Mouse (Mus musculus): Measurements from ENCODE around the gene Polr1a.

Gene Polr1a

GRCm38 (mm10) chr6:71950592-71950991, 41.7 kb downstream of the Polr1a start:
- no peak for DNase-seq (ENCODE audit: low spot score)

GRCm38 (mm10) chr6:71951192-71951591, 42.3 kb downstream of the Polr1a start:
- no peak for DNase-seq (ENCODE audit: low spot score)

- DNase-seq (ENCODE audit: low spot score): no peak
Measured at GRCm38 (mm10) chr6:71962119-71962518, 53.3 kb downstream of the Polr1a start.

GRCm38 (mm10) chr6:71962706-71963105, 53.9 kb downstream of the Polr1a start:
- DNase-seq (ENCODE audit: low spot score): no peak

DNA sequence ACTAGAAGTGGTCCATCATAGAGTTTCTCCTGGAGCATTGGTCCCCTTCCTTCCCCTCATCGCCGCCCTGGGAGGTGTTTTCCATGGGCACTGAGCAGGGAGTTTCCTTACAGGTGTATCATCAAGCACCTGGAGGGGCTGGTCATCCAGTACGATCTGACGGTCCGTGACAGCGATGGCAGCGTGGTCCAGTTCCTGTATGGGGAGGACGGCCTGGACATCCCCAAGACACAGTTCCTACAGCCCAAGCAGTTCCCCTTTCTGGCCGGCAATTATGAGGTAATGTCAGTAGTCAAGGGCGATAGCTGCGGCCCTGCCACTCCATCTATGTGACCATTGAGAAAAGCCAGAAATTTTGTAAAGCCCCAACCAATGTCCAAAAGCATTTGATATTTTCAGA, 54.7 kb downstream of the Polr1a start:
- no peak for DNase-seq (ENCODE audit: low spot score)

DNA sequence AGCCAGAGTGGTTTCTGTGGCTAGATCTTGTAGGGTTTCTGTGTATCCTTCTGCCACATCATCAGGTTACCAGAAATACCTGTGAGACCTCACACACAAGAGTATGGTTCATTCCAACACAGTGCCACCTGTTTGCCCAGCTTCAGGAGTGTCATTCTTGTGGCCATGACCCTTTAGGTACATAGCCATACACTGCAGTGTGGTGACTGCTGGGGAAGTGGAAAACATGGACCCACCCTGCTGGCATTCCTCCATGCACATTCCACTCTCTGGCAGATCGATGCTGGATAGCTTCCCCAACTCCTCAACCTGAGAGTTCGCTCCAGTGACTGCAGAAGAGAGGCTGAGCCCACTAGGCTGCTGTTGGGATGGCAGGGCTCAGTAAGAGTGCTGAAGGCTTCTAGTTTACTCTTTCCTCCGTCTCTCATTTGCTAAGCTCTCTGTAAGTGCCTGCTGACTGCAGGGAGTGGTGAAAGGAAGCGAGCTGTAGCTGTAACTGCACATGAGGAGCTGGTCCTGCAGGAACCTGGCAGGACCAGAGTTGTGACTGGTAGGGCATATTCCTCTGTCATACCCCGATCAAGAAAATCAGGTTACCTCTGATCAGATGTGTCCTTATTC, 57.9 kb downstream of the Polr1a start:
- no peak for DNase-seq (ENCODE audit: low spot score)

DNA sequence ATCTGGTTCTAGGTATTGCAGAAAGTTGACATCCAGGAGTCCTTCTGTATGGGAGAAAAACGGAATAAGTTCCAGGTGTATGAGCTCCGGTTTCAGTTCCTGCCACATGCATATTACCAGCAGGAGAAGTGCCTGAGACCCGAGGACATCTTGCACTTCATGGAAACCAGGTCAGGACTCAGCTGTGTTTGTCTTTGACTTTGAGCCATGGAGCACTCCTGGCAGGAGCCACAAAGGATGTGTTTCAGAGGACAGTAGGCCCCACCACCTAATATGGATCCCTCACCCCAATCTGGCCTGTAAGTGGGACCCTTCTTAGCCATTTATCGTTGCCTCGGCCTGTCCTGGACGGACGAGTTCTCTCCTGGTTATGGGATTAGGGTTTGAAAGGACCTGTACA, 59.0 kb downstream of the Polr1a start:
- no peak for DNase-seq (ENCODE audit: low spot score)

DNA sequence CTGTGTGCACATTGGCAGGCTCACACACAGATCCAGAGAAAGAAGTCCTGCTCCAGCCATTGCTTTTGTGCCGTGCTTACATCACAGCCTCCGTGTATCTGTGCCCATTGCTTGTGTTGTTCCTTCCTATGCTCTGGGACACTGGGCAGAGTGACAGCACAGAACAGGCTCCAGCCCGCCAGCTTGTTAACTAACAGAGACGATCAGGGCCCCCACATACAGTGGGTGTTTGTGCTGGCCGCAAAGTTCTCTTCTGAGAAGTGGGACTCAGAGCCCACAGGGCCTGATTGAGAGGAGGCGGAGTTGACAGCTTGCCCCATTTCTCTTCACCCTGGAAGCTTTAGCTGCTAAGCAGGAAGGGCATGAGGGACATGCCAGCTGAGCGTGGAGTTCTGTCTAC, 60.6 kb downstream of the Polr1a start:
- DNase-seq (ENCODE audit: low spot score): no peak

- DNase-seq (ENCODE audit: low spot score): no peak
Measured at GRCm38 (mm10) chr6:71970154-71970553, 61.3 kb downstream of the Polr1a start.

DNA sequence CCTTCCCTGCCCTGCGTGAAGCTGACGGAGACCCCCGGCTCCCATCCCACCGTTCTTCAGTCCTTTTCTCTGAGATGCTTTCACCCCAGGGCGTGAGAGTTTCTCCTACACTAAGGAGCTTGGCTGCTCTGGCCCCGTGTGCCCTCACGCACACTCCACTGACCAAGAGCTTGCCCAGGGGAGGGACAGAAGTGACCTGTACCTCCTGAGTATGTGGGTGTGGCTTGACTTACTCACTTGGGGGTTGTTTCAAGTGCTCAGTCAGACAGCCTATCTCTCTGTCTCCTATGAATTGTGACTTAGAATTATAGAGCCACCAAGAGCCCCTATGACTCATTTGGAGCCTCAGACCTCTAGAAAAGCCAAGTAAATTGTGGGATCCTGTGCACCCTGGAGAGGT, 67.7 kb downstream of the Polr1a start:
- no peak for DNase-seq (ENCODE audit: low spot score)

- DNase-seq (ENCODE audit: low spot score): no peak
Measured at GRCm38 (mm10) chr6:71980165-71980564, 71.3 kb downstream of the Polr1a start.

DNA sequence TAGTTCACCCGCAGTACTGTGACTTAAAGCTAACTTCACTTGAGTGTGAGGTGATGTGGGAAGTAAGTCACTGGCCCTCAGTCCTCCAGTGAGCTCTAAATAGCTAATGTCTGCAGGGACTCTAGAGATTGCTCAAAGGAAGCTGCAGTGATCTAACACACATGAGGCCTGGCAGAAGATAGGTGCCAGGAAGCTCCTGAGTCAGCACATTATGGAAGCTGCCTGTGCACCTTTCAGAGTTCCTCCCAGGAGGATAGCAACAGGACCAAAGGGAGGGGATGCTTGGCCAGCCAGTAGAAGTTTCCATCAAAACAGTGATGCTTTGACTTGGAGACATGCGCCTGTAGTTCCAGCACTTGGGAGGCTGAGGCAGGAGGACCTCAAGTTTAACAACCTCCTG, 71.7 kb downstream of the Polr1a start:
- no peak for DNase-seq (ENCODE audit: low spot score)

GRCm38 (mm10) chr6:71981450-71981849, 72.6 kb downstream of the Polr1a start:
- no peak for DNase-seq (ENCODE audit: low spot score)

- no peak for DNase-seq (ENCODE audit: low spot score)
Measured at GRCm38 (mm10) chr6:71985984-71986383, 77.1 kb downstream of the Polr1a start.

- no peak for DNase-seq (ENCODE audit: low spot score)
Measured at GRCm38 (mm10) chr6:71987546-71988248, 78.8 kb downstream of the Polr1a start.

DNA sequence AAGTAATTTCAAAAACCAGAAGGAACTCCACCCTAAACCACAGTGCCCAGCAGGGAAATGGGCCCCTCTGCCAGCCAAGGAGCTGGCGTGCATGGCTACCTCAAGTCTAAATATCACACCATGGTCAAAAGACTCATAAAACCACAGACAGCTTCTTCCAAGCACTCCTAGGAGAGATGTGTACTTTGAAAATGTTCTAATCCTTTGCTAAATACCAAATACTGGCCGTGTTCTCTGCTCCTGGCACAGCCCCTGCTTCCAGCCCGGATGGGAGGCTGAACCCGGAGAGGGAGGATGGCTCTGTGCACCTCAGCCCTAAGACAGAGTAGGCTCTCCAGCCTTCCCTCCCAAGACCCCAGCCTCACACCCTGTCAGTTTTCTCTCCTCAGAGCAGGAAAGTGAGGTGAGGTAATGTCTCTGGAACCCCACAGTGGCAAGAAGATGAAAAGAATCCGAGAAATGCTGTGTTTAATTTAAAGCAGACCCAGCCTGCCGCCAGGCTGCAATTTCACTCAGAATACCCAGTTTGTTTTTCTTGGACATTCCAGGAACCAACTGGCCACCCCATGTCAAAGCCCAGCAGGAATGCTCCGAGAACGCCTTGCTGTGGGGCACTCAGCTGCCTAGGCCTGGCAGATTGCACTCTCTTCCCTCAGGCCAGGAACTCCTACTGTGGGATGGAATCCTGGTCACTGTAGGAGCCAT, 80.9 kb downstream of the Polr1a start:
- DNase-seq (ENCODE audit: low spot score): no peak

- DNase-seq (ENCODE audit: low spot score): no peak
Measured at GRCm38 (mm10) chr6:71990371-71990837, 81.6 kb downstream of the Polr1a start.

DNA sequence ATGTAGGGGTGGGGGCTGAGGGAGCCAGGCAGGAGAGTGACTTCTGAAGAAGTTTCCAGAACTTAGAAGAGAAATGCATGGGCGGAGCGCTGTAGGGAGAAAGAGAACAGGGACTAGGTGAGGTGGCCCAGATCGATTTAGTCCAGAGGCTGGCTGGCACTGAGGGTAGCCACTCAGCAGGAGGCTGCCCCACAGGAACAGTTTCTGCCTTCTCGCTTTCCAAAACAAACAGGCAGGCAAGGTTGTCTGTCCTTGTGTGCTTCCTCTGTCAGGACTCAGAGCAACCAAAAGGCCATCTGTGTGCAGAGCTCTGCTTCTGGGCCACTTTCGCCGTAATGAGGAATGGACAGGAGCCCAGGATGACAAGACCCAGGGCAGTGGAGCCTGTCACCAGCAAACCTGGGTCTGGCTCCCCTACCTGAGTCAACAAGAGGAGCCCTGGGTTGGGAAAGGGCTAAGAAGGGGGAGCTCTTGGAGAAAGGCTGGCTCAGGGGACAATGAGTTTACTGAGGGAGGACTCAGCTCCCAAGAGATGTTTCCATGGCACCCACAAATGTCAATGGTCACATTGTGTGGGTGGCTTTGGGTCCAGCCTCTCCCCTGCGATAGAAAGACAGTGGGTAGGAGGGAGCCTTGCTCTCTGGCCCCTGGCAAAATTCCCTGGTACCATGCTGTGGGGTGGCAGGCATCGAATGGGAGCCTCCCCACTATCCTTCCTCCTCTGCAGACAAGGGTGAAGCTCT, 82.5 kb downstream of the Polr1a start:
- DNase-seq (ENCODE audit: low spot score): no peak

- no peak for DNase-seq (ENCODE audit: low spot score)
Measured at GRCm38 (mm10) chr6:71991933-71992325, 83.1 kb downstream of the Polr1a start.

- DNase-seq (ENCODE audit: low spot score): no peak
Measured at GRCm38 (mm10) chr6:71994004-71994403, 85.2 kb downstream of the Polr1a start.

DNA sequence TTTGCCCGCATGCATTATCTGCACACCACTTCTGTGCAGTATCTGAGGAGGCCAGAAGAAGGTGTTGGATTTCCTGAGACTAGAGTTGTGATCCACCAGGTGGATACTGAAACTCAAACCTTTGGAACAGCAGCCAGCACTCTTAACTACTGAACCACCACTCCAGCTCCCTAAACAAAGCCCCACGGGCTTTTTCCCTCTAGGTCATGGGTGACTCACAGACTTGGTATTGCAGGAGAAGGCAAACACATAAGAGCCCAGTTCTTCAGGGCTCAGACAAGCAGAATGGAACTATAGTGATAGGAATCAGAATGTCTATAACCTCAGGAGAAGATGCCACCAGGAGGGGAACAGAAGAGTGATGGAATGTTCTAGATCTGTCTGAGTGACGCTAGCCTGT, 86.2 kb downstream of the Polr1a start:
- DNase-seq (ENCODE audit: low spot score): no peak

DNA sequence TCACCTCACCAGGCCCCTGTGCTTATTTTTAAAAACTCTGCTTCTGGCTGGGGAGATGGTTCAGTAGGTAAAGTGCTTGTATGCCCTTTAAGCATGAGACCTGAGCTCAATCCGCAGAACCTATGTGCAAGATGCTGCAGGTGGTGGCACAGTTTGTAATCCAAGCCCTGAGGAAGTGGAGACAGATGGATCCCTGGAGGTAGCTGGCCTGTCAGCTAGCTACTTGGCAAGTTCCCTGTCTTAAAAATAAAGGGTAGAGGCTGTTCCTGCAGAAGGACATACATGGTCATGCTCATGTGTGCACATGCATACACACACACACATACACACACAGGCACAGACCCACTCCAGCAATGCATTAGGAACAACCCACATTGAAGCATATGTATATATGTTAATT, 88.4 kb downstream of the Polr1a start:
- DNase-seq (ENCODE audit: low spot score): no peak

Measured in ovary, postnatal 10 days (tissue).